Mouse (Mus musculus): Measurements from ENCODE around the gene Traf3.

- TF ChIP-seq CTCF (IDR thresholded peaks at IDR 0.05; ENCODE audit: low read depth): no peak
- TF ChIP-seq EP300 (optimal IDR thresholded peaks at IDR 0.05): no peak
Measured at GRCm38 (mm10) chr12:111155756-111156155, 10.4 kb upstream of the Traf3 start.

Data from stomach, postnatal 0 days (tissue).